Mouse (Mus musculus) right cerebral cortex, adult 18-20 months (tissue): Measurements from ENCODE around the gene Plbd2.
A peak's percentile ranks its signal among the peaks of the same experiment; 100 is the strongest.
"Not testable (repeated sequence)": the region's sequence is repeated elsewhere in the genome, so short reads cannot be mapped to it uniquely, and the experiment has no call there.

ENCODE experiments used
- DNase-seq: peaks from one replicate; pipeline ENCODE4 v3.0.0; 2022; ENCODE audit warnings: mixed read lengths

Gene Plbd2

DNA sequence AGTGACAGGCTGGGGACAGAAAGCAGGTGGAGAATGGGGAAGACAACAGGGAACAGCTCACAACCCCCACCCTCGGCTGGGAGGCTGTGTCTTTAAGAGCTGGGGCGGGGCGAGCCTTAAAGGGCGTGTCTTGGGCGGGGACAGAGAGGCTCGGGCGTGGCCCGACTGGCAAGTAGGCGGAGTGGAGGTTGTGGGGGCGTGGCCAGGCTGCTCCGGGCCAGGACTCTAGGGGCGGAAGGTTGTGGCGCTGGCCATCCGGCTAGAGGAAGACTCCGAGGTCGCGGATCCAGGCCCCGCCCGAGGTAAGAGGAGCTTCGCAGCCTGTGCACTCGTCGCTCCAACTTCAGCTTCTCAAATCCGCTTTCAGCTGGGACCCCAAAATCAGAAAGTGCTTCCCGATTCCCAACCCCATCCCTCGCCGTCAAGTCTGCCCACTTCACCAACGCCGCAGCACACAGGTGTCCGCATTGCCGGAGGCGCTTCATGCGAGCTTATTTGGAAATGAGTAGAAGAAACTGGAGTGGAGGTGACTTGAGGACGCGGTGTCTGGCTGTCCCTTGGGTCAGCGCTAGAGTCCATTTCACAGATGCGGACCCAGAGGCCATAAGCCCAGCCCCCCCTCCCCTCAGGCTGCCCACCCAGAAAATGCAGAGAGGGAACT lies 7.7 kb upstream of the Plbd2 start, which contains the start of gene Slc8b1:
Slc8b1 (plus strand) TSS at position 187 of the 661 bp plus-strand sequence.
- peak; percentile 86 for DNase-seq

DNA sequence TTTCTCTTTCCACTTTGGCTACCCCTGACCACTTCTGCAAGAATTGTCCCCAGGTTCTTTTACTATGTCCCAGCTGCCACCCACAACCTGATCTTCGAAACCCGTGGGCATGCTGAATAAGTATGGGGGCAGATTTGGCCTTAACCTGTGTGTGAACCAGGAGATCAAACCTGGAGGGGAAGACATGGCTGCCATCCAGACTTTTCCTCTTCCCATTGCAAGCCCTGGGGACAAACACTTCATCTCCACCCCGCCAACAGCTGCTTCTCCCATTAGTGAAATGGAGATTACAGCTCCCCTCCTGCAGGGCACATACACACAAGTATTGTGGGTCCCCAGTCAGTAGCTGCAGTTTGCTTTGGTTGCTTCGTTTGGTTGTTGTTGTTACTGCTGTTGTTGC lies 3.9 kb upstream of the Plbd2 start:
- no peak for DNase-seq

DNA sequence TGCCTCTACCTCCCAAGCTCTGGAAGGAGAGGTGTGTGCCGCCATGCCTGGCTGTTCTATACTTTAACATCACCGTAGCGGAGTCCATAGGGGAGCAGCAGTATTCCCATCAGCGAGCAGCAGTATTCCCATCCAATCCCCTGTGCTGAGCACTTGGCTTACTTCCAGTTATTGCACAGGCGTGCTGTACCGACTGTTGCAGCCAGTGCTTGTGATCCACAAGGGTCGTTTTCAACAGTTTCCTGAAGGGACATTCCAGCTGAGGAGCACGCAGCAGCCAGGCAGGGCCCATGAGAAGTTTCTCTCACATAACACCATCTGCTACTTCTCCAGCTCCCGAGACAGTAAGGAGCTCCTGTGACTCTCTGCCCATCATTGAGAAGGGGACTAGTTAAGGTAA lies 3.1 kb upstream of the Plbd2 start:
- DNase-seq = no peak

GRCm38 (mm10) chr5:120505781-120506180 lies 2.4 kb upstream of the Plbd2 start:
- no peak for DNase-seq

GRCm38 (mm10) chr5:120505368-120505767 lies 1.9 kb upstream of the Plbd2 start:
- DNase-seq = peak; percentile 65

DNA sequence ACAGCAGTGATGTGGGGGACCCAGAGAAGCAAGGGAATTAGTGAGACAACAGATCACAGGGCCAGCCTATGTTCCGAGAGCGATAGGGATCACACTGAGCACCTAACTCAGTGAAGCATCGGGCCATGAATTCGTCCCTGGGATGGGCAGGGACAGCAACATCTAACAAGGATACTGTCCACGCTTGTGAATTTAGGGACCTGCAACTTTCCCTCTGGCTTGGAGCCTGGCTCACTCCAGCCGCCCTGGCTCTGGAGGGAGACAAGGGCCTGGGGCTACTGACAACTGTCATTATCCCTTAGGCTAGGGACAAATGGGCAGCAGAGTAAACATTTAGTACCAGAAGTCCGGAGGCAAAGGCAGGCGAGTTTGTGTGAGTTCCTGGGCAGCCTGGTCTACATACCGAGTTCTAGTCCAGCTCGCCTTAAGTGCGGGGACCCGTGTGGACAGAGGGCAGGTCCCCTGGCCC lies 716 bp downstream of the Plbd2 start:
- DNase-seq = no peak

GRCm38 (mm10) chr5:120502147-120502621 lies 1.2 kb downstream of the Plbd2 start:
- peak; percentile 42 for DNase-seq

DNA sequence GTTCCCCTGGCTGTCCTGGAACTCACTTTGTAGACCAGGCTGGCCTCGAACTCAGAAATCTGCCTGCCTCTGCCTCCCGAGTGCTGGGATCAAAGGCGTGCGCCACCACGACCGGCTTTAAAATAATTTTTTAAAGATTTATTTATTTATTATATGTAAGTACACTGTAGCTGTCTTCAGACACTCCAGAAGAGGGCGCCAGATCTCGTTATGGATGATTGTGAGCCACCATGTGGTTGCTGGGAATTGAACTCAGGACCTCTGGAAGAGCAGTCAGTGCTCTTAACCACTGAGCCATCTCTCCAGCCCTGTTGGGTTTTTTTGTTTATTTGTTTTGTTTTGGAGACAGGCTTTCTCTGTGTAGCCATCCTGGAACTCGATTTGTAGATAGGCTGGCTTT lies 2.8 kb downstream of the Plbd2 start:
- not testable (repeated sequence) for DNase-seq

GRCm38 (mm10) chr5:120499202-120499601 lies 4.2 kb downstream of the Plbd2 start:
- DNase-seq = no peak

- DNase-seq = no peak
Observed at GRCm38 (mm10) chr5:120497071-120497470, 6.4 kb downstream of the Plbd2 start.

- DNase-seq = no peak
Observed at GRCm38 (mm10) chr5:120495703-120496226, 7.7 kb downstream of the Plbd2 start.

- DNase-seq = peak; percentile 53
Observed at GRCm38 (mm10) chr5:120495064-120495702, 8.2 kb downstream of the Plbd2 start.

GRCm38 (mm10) chr5:120493873-120494395 lies 9.5 kb downstream of the Plbd2 start:
- DNase-seq = no peak

GRCm38 (mm10) chr5:120493440-120493839 lies 10.0 kb downstream of the Plbd2 start:
- no peak for DNase-seq

DNA sequence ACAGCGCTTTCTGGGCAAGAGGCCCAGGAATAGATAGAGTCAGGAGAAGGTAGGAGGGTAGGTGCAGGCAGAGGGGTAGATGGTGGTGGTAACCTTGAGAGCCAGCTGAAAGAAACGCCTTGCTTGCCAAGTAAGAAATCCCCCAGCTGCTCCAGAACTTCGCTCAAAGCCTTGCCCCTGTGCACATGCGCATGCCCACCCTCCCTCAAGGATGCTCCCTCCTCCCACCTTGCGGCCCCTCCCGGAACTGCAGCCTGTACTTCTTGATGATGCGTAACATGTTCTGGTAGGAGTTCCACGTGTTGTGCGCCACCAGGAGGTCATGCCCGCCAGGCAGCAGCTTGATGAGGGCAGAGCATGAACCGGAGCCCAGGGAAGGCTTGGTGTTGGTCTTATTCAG lies 11.0 kb downstream of the Plbd2 start:
- no peak for DNase-seq

DNA sequence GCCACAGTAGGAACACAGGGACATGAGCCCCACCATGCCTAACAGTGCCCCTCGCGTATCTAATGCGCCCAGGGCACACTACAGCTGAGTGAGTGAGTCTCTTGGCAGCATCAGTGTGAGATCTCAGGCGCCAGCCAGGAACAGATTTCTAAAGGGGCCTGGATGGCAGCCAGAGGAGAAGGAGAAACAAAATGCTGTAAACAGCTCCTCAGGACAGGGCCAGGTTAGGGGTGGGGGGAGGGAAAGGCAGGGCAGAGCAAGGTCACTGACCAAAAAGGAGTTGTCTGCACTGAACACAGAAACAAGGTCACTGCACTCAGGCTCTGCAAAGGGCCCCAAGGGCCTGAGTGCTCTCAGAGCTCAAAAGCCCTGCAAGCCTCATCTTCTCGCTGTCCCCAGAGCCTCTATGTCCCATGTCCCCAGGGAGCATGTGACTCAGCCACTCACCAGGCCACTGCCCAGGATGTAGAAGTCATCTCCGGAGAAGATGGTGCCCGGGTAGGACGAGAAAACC lies 12.7 kb downstream of the Plbd2 start:
- peak; percentile 36 for DNase-seq

DNA sequence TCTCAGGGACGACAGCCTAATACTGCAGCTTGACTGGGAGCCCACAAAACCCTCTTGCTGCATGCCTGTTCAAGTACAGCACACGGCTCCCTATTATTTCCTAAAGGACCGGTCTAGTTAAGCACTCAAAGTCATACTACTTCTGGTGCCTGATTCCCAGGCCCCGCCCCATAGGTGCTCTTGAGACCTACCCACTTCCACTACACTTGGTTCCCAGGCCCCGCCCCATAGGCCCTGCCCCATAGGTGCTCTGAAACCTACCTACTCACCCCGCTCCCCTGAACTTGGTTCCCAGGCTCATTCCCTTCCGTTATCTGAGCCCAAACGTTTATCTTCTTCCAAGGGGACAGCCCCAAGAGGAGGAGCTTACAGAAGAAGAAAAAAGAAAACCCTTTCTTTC lies 15.6 kb downstream of the Plbd2 start:
- no peak for DNase-seq

DNA sequence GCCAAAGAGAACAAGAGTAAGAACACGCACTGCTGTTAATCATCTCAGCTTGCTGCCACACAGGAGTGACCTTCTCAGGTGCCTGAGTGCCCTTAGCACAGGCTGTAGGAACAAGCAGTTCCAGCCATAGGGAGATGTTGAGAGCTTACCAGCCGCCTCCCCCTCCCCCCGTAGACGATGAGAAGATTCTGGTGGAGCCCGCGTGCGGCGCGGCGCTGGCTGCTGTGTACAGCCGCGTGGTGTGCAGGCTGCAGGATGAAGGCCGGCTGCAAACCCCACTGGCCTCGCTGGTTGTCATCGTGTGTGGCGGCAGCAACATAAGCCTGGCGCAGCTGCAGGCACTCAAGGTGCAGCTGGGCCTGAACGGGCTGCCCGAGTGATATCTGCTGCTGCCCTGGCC lies 20.0 kb downstream of the Plbd2 start:
- no peak for DNase-seq

DNA sequence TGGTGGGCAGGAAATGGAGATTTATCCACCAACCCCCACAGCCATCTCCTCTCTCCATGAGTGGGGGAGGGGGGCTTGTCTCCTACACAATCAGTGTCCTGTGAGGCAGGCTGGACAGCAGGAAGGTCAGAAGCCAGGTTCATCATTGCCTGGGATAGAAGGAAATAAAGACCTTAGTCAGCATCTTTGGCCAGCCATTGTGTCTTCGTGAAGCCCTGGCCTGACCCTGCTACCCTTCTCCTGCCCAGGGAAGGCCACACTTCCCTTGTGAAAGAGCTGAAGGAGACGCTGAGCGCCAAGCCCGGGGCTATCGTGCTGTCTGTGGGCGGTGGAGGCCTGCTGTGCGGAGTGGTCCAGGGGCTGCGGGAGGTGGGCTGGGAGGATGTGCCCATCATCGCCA lies 22.2 kb downstream of the Plbd2 start:
- DNase-seq = no peak

- no peak for DNase-seq
Observed at GRCm38 (mm10) chr5:120479538-120479937, 23.9 kb downstream of the Plbd2 start.

DNA sequence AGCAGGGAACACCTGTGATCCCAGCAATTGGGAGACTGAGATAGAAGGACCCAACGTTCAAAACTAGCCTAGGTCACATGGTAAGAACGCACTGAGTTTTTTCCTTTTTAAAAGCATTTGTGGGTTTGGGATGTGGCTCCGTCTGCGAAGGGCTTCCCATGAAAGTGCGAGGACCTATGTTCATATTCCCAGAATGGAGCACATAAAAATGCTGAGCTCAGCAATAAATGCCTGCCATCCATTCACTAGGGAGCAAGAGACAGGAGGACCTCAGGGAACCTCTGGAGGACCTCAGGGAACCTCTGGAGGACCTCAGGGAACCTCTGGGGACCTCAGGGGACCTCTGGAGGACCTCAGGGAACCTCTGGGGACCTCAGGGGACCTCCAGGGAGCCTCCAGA lies 25.4 kb downstream of the Plbd2 start:
- DNase-seq = no peak

GRCm38 (mm10) chr5:120476296-120476695 lies 27.1 kb downstream of the Plbd2 start, which contains the start of gene Sds:
Gene Sds (plus strand): TSS chr5:120476526.
- DNase-seq = no peak

DNA sequence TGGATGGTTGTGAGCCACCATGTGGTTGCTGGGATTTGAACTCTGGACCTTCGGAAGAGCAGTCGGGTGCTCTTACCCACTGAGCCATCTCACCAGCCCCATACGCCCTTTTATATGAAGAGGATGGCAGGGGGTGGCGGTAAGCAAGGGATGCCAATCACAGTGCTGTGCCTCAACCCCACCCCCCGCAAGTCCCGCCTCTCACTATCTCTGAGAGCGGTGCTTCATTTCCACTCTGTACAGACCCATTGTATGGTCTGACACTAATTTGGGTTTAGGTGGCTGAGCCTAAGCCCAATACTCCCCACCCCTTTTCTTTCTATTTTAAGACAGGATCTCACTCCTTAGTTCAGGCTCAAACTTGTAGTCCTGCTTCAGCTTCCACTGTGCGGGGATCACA lies 27.6 kb downstream of the Plbd2 start:
- no peak for DNase-seq

- no peak for DNase-seq
Observed at GRCm38 (mm10) chr5:120473361-120473760, 30.1 kb downstream of the Plbd2 start.
